Mouse (Mus musculus) mammary gland, adult 2 months (tissue): ENCODE results near the gene Galnt2. TPM values are rescaled to one million over a fixed set of nuclear protein-coding genes. Genes with fewer than 3 reads are reported as not detected.

Experiments used
- polyA plus RNA-seq: library from polyadenylated mRNA; depleted of rRNA; stranded (reverse); fragments of >200 nt; gene quantifications from 2 replicates; pipeline ENCODE4 v1.2.3, GENCODE M21; 2012; ENCODE audit warnings: low replicate concordance; rRNA removed

Gene Galnt2
- polyA plus RNA-seq, result 9.6 and 17.9 TPM in 2 replicates

GRCm38 (mm10) chr8:124231176-124231484 lies at the start of gene Galnt2:
Gene Galnt2, plus strand, starts transcription at chr8:124231391.

Other genes starting within 250 kb of the Galnt2 start
- 11.5 and 13.3 TPM in 2 replicates for gene Abcb10, start 248.3 kb upstream of the Galnt2 start, polyA plus RNA-seq
- gene Taf5l, start 210.0 kb upstream of the Galnt2 start, polyA plus RNA-seq, result 30.2 and 35.6 TPM in 2 replicates
- gene Urb2, start 209.9 kb upstream of the Galnt2 start, polyA plus RNA-seq, result 3.5 and 6.3 TPM in 2 replicates
- 0.08 and 0.19 TPM in 2 replicates for gene Pgbd5, start 208.3 kb downstream of the Galnt2 start, polyA plus RNA-seq